Mouse (Mus musculus): ENCODE measurements at regions not wholly inside any gene's neighbourhood (a gene's known extent, or its start where the extent isn't known, plus 50 kb on each side); places are given as distances from the start of the nearest gene placed in this dataset.

- DNase-seq (ENCODE audit: extremely low spot score in 1 of 2, low spot score in 1 of 2) = peak in 1 of 2 experiments; percentile 12
Measured at GRCm38 (mm10) chr11:55712350-55712749, 104.4 kb upstream of the Glra1 start.

GRCm38 (mm10) chr11:55707467-55707866 lies 99.5 kb upstream of the Glra1 start:
- peak; percentile 1 to 48 for DNase-seq (ENCODE audit: extremely low spot score in 1 of 2, low spot score in 1 of 2)

GRCm38 (mm10) chr11:55701921-55702320 lies 93.9 kb upstream of the Glra1 start:
- DNase-seq (ENCODE audit: extremely low spot score in 1 of 2, low spot score in 1 of 2) = no peak

- DNase-seq (ENCODE audit: extremely low spot score in 1 of 2, low spot score in 1 of 2) = no peak
Measured at GRCm38 (mm10) chr11:55685031-55685519, 77.1 kb upstream of the Glra1 start.

GRCm38 (mm10) chr11:55682351-55682961 lies 74.5 kb upstream of the Glra1 start:
- DNase-seq (ENCODE audit: extremely low spot score in 1 of 2, low spot score in 1 of 2) = no peak

- no peak for DNase-seq (ENCODE audit: extremely low spot score in 1 of 2, low spot score in 1 of 2)
Measured at GRCm38 (mm10) chr11:55681226-55681980, 73.4 kb upstream of the Glra1 start.

GRCm38 (mm10) chr11:55663108-55663507 lies 55.1 kb upstream of the Glra1 start:
- DNase-seq (ENCODE audit: extremely low spot score in 1 of 2, low spot score in 1 of 2) = no peak

GRCm38 (mm10) chr11:55662283-55662682 lies 54.3 kb upstream of the Glra1 start:
- DNase-seq (ENCODE audit: extremely low spot score in 1 of 2, low spot score in 1 of 2) = no peak

Data from frontal cortex, adult 2 months (tissue).